In the genomic region with DNA sequence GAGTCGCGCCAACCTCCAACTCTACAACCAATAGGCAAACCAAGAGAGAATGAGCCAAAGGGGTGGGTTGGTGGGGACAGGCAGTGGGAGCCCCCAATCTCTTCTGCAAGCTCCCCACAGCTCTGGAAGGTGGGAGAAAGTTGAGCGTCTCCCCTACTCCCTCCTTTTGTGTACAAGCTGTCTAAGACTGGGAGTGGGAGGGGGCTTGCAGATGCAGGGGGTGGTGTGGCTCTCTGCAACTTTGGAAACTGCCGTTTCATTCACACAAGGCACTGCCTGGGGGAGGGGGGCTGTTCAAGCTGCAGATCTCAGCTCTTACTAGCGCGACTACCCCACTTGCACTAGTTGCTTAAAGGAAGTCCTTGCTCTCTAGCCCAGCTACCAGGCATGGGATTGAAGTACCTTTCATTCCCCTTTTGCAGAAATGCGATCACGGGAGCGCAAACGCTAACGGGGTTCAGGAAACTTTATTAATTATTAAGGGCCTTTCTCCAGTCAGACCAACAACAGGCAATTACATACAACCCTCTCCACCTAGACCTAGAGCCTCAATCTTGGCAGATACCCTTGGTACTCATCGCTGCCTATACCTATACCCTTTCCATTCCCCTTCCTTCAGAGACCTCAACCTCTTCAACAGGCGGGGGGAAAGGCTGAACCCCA, we compare ENCODE assay signal across 7 mouse cellular contexts. TPM values are rescaled to one million over a fixed set of nuclear protein-coding genes. Genes with fewer than 3 reads are reported as not detected.
DNase-seq lines count a peak whose midpoint lies in the region; ATAC-seq and TF ChIP-seq lines count a peak whose summit lies in the region.

No protein-coding gene starts in this region.

- TF ChIP-seq POLR2A in bone marrow, adult 2 months (IDR thresholded peaks at IDR 0.05; ENCODE audit: borderline replicate concordance, control insufficient read depth, low read depth, low read length), result no peak
- TF ChIP-seq POLR2A in limb, embryonic 14.5 days (IDR thresholded peaks at IDR 0.05; ENCODE audit: borderline replicate concordance, extremely low read depth, insufficient read depth, insufficient read length), result no peak

- DNase-seq in Muller cell, postnatal 12 days (ENCODE audit: inconsistent ontology term), result peak; percentile 24
- DNase-seq in forebrain, postnatal 0 days, result peak; percentile 82
- peak; percentile 42 for DNase-seq in limb, embryonic 14.5 days (ENCODE audit: low spot score)
- peak; percentile 68 for DNase-seq in thymus, postnatal 4 days

- no peaks in the 10 kb centered on the region for H3K4me1 ChIP-seq in bone marrow, adult 2 months (ENCODE audit: control insufficient read depth, insufficient read depth, low read length)
- H3K4me1 ChIP-seq in forebrain, postnatal 0 days (ENCODE audit: insufficient read depth), result no peaks in the 10 kb centered on the region
- no peaks in the 10 kb centered on the region for H3K4me1 ChIP-seq in intestine, postnatal 0 days (replicated peaks; ENCODE audit: control insufficient read depth, insufficient read depth, low read length)
- H3K4me1 ChIP-seq in limb, embryonic 14.5 days (ENCODE audit: control insufficient read depth, insufficient read depth, low read length), result peaks cover 26% of the 10 kb centered on the region
- H3K4me1 ChIP-seq in neural tube, embryonic 14.5 days (ENCODE audit: control insufficient read depth, insufficient read depth, low read length), result peaks cover 5% of the 10 kb centered on the region; the same call in 1 of the 2 replicates

- peak overlapping the region; percentile 7 for H3K4me3 ChIP-seq in bone marrow, adult 2 months (replicated peaks; ENCODE audit: control insufficient read depth, low read depth, low read length)
- H3K4me3 ChIP-seq in forebrain, postnatal 0 days (ENCODE audit: low read depth, low read length), result peak overlapping the region; percentile 89
- H3K4me3 ChIP-seq in intestine, postnatal 0 days (ENCODE audit: low read depth, low read length), result peak overlapping the region; percentile 82
- peak overlapping the region; percentile 70 for H3K4me3 ChIP-seq in limb, embryonic 14.5 days (replicated peaks; ENCODE audit: low read length)
- peak overlapping the region; percentile 66 for H3K4me3 ChIP-seq in neural tube, embryonic 14.5 days (ENCODE audit: low read depth, low read length)

- ATAC-seq in forebrain, postnatal 0 days, result peak; percentile 26
- ATAC-seq in intestine, postnatal 0 days, result no peak
- no peak for ATAC-seq in limb, embryonic 14.5 days (ENCODE audit: low FRiP score, low read depth)
- 0 out of 2 replicates have a peak, but pooled peaks have one; percentile 1 for ATAC-seq in neural tube, embryonic 14.5 days (ENCODE audit: low read depth)

- H3K9me3 ChIP-seq in forebrain, postnatal 0 days (ENCODE audit: low read length), result no peaks in the 10 kb centered on the region
- H3K9me3 ChIP-seq in intestine, postnatal 0 days (ENCODE audit: control insufficient read depth), result no peaks in the 10 kb centered on the region
- H3K9me3 ChIP-seq in limb, embryonic 14.5 days (ENCODE audit: control insufficient read depth, low read length), result no peaks in the 10 kb centered on the region
- H3K9me3 ChIP-seq in neural tube, embryonic 14.5 days (ENCODE audit: control insufficient read depth, low read length), result no peaks in the 10 kb centered on the region

- H3K27me3 ChIP-seq in forebrain, postnatal 0 days (ENCODE audit: insufficient read depth, low read length), result no peaks in the 10 kb centered on the region
- H3K27me3 ChIP-seq in intestine, postnatal 0 days (replicated peaks; ENCODE audit: control insufficient read depth, insufficient read depth, low read length), result no peaks in the 10 kb centered on the region
- H3K27me3 ChIP-seq in limb, embryonic 14.5 days (ENCODE audit: control insufficient read depth, insufficient read depth, low read length), result no peaks in the 10 kb centered on the region
- H3K27me3 ChIP-seq in neural tube, embryonic 14.5 days (ENCODE audit: control insufficient read depth, insufficient read depth, low read length), result no peaks in the 10 kb centered on the region

- peak overlapping the region; percentile 84 for H3K4me2 ChIP-seq in forebrain, postnatal 0 days (ENCODE audit: low read depth)
- peak overlapping the region; percentile 94 for H3K4me2 ChIP-seq in intestine, postnatal 0 days (replicated peaks; ENCODE audit: low read depth)
- H3K4me2 ChIP-seq in limb, embryonic 14.5 days (replicated peaks; ENCODE audit: low read depth, low read length, severe bottlenecking), result peak overlapping the region; percentile 88
- H3K4me2 ChIP-seq in neural tube, embryonic 14.5 days (ENCODE audit: low read depth, low read length), result peak overlapping the region; percentile 77

- H3K27ac ChIP-seq in bone marrow, adult 2 months (ENCODE audit: control insufficient read depth, insufficient read depth, low read depth, low read length, poor library complexity), result no peak overlapping the region
- peak overlapping the region; percentile 98 for H3K27ac ChIP-seq in forebrain, postnatal 0 days (ENCODE audit: low read depth, low read length)
- H3K27ac ChIP-seq in intestine, postnatal 0 days (ENCODE audit: low read depth, low read length), result peak overlapping the region; percentile 80
- peak overlapping the region; percentile 41; the same call in 1 of the 2 replicates for H3K27ac ChIP-seq in limb, embryonic 14.5 days (replicated peaks; ENCODE audit: low read depth, low read length)
- peak overlapping the region; percentile 96 for H3K27ac ChIP-seq in neural tube, embryonic 14.5 days (ENCODE audit: low read depth, low read length)

- peak overlapping the region; percentile 97 for H3K9ac ChIP-seq in forebrain, postnatal 0 days
- H3K9ac ChIP-seq in intestine, postnatal 0 days (ENCODE audit: low read depth, low read length), result peak overlapping the region; percentile 62
- H3K9ac ChIP-seq in limb, embryonic 14.5 days (ENCODE audit: low read depth, low read length, severe bottlenecking), result peak overlapping the region; percentile 63
- H3K9ac ChIP-seq in neural tube, embryonic 14.5 days (replicated peaks; ENCODE audit: low read depth, low read length), result peak overlapping the region; percentile 79

- H3K36me3 ChIP-seq in forebrain, postnatal 0 days (ENCODE audit: insufficient read depth), result peaks cover 24% of the 10 kb centered on the region
- peaks cover 13% of the 10 kb centered on the region; the same call in 1 of the 2 replicates for H3K36me3 ChIP-seq in intestine, postnatal 0 days (ENCODE audit: control insufficient read depth, insufficient read depth)
- peaks cover 12% of the 10 kb centered on the region for H3K36me3 ChIP-seq in limb, embryonic 14.5 days (ENCODE audit: control insufficient read depth, insufficient read depth, low read length)
- peaks cover 13% of the 10 kb centered on the region; the same call in 1 of the 2 replicates for H3K36me3 ChIP-seq in neural tube, embryonic 14.5 days (ENCODE audit: control insufficient read depth, insufficient read depth, low read length)

- TF ChIP-seq CTCF in bone marrow, adult 2 months (IDR thresholded peaks at IDR 0.05; ENCODE audit: control insufficient read depth, insufficient read depth, low read length), result no peak
- no peak for TF ChIP-seq CTCF in forebrain, postnatal 0 days (IDR thresholded peaks at IDR 0.05; ENCODE audit: low read depth)
- no peak for TF ChIP-seq CTCF in intestine, postnatal 0 days (IDR thresholded peaks at IDR 0.05; ENCODE audit: low read depth)

- WGBS in bone marrow, adult 2 months, result 1% methylated on average over 13 of the region's 13 CpGs
- 0% methylated on average over 13 of the region's 13 CpGs for WGBS in forebrain, postnatal 0 days
- 0% methylated on average over 13 of the region's 13 CpGs for WGBS in intestine, postnatal 0 days
- 2% methylated on average over 13 of the region's 13 CpGs for WGBS in limb, embryonic 14.5 days
- 0% methylated on average over 13 of the region's 13 CpGs for WGBS in neural tube, embryonic 14.5 days

RNA-seq across cellular contexts. Expression of gene Mycn, which starts 1.1 kb away (rescaled TPM):
- polyA plus RNA-seq in bone marrow, adult 2 months (2011; ENCODE audit: insufficient read depth, insufficient read length, low replicate concordance, missing spikeins), result 1.4 and 1.6 TPM in 2 replicates
- total RNA-seq in forebrain, postnatal 0 days (2014; rRNA removed), result 64.0 and 69.6 TPM in 2 replicates
- polyA plus RNA-seq in forebrain, postnatal 0 days (2015; fragmentation: Nextera tagmentation; extraction: Ambion mirVana), result 61.4 and 79.8 TPM in 2 replicates
- 18.2 and 21.3 TPM in 2 replicates for polyA plus RNA-seq in intestine, postnatal 0 days (2015; fragmentation: Nextera tagmentation; extraction: Ambion mirVana)
- 20.6 and 21.3 TPM in 2 replicates for polyA plus RNA-seq in limb, embryonic 14.5 days (2012; rRNA removed)
- 27.9 and 32.6 TPM in 2 replicates for polyA plus RNA-seq in limb, embryonic 14.5 days (2014; fragmentation: Nextera tagmentation; extraction: Ambion mirVana)
- 38.6 and 48.1 TPM in 2 replicates for polyA plus RNA-seq in neural tube, embryonic 14.5 days (2014; fragmentation: Nextera tagmentation; extraction: Ambion mirVana)

Comparison
In these comparisons a context has a peak if more than half of its experiments do, and no peak if none do; other contexts are left out.
1. DNase-seq: peak in every context shown above with its lines; median percentile 82 in forebrain, postnatal 0 days; 68 in thymus, postnatal 4 days; 42 in limb, embryonic 14.5 days; 24 in Muller cell, postnatal 12 days.
2. H3K4me3 ChIP-seq: peak in every context shown above with its lines; median percentile 89 in forebrain, postnatal 0 days; 82 in intestine, postnatal 0 days; 70 in limb, embryonic 14.5 days; 66 in neural tube, embryonic 14.5 days; 7 in bone marrow, adult 2 months.
3. ATAC-seq: peak in forebrain, postnatal 0 days (single experiment) and neural tube, embryonic 14.5 days (single experiment); none in intestine, postnatal 0 days (single experiment) and limb, embryonic 14.5 days (single experiment).
4. Peak in every context shown above with its lines, with median percentiles within 50 percentile points of each other: H3K4me2 ChIP-seq and H3K9ac ChIP-seq.